Mouse (Mus musculus) adrenal gland, adult 10 weeks (tissue): ENCODE measurements around the gene Rapgef2. TPM values are rescaled to one million over a fixed set of nuclear protein-coding genes. Genes with fewer than 3 reads are reported as not detected.

ENCODE experiments used
- polyA plus RNA-seq: library from polyadenylated mRNA; stranded (reverse); fragments of 350-450 nt; fragmentation: Illumina TruSeq; extraction: RNeasy Lipid Tissue Mini Kit (QIAGEN cat#74804); gene quantifications from one replicate; pipeline ENCODE4 v1.2.3, GENCODE M21; 2014; ENCODE audit warnings: low read depth, low replicate concordance

Gene Rapgef2
- 10.4 TPM for polyA plus RNA-seq

GRCm38 (mm10) chr3:79286376-79287107, at the start of gene Rapgef2:
Gene Rapgef2 (minus strand): TSS chr3:79286517.

Other genes starting within 250 kb of the Rapgef2 start
- not detected for gene Gm17359, start 50.1 kb upstream of the Rapgef2 start, polyA plus RNA-seq